Mouse (Mus musculus) hindbrain, embryonic 11.5 days (tissue): Measurements from ENCODE around the gene Cdc42. TPM values are rescaled to one million over a fixed set of nuclear protein-coding genes. Genes with fewer than 3 reads are reported as not detected.

Source experiments
- ATAC-seq: fragments of 200-750 bp; cut with Nextera tagmentation; 2 replicates; pipeline ENCODE4 v1.8.0; 2017; ENCODE audit warnings: mild to moderate bottlenecking, moderate TSS enrichment, moderate library complexity; ENCODE audit not compliant: low FRiP score
- DNase-seq: peaks from one replicate; pipeline ENCODE4 v3.0.0-alpha.2; 2015; ENCODE audit warnings: low spot score
- H3K27ac ChIP-seq: fragments of 300-500 bp; sonication (generic); 2 replicates; pipeline ENCODE4 v1.5.1; 2014; ENCODE audit warnings: mild to moderate bottlenecking, low read depth, low read length
- H3K27me3 ChIP-seq: fragments of 300-500 bp; sonication (generic); 2 replicates; pipeline ENCODE4 v1.6.1; 2014; ENCODE audit warnings: mild to moderate bottlenecking, low read length, moderate library complexity, mixed read lengths; ENCODE audit not compliant: control insufficient read depth, insufficient read depth
- H3K36me3 ChIP-seq: fragments of 300-500 bp; sonication (generic); 2 replicates; pipeline ENCODE4 v1.6.1; 2014; ENCODE audit warnings: mild to moderate bottlenecking, low read length, moderate library complexity, mixed read lengths; ENCODE audit not compliant: control insufficient read depth, insufficient read depth
- H3K4me1 ChIP-seq: fragments of 300-500 bp; sonication (generic); replicated peaks from 2 replicates; pipeline ENCODE4 v1.6.1; 2014; ENCODE audit warnings: low read length, mixed read lengths; ENCODE audit not compliant: control insufficient read depth, insufficient read depth
- H3K4me2 ChIP-seq: fragments of 300-500 bp; sonication (generic); replicated peaks from 2 replicates; pipeline ENCODE4 v1.6.1; 2014; ENCODE audit warnings: mild to moderate bottlenecking, low read depth, low read length
- H3K4me3 ChIP-seq: fragments of 300-500 bp; sonication (generic); 2 replicates; pipeline ENCODE4 v1.5.1; 2014; ENCODE audit warnings: low read depth, low read length
- H3K9ac ChIP-seq: fragments of 300-500 bp; sonication (generic); 2 replicates; pipeline ENCODE4 v1.6.1; 2014; ENCODE audit warnings: low read depth, low read length
- H3K9me3 ChIP-seq: fragments of 300-500 bp; sonication (generic); 2 replicates; pipeline ENCODE4 v1.6.1; 2016; ENCODE audit warnings: low read length; ENCODE audit not compliant: control insufficient read depth
- WGBS: fragments of 180-500 bp; shearing (Covaris S2); extraction: QIAGEN DNeasy Blood & Tissue Kit; methylation state at CpG from one replicate; pipeline ENCODE4 v1.1.7; 2014; 5-methylcytosine and 5-hydroxymethylcytosine counted together
- polyA plus RNA-seq: library from polyadenylated mRNA; unstranded; fragments of >200 nt; fragmentation: Nextera tagmentation; extraction: Ambion mirVana; gene quantifications from 2 replicates; pipeline ENCODE4 v1.2.1, GENCODE M21; 2014

Cdc42 gene
- polyA plus RNA-seq, 1 experiment from 2014 or later = 692 TPM

DNA sequence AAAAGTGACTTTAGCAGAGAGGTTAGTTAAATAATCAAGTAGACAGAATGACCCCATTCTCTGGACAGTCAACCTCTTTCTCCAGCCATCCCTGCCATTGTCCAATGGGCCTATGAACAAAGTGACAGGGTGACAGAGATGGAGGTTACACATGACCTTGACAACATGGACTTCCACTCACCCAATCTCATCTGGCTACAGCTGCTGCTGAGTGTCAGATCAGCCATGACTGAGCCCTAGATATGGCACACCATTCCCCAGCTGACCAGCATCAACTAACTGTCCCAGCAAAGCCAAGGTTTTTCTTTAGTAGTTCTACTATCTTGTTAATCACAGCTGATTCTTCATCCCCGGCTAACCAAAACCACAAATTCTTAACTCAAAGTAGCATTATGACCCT, 14.7 kb downstream of the Cdc42 start:
- no peak overlapping the region for H3K9ac ChIP-seq
- no peak overlapping the region for H3K4me2 ChIP-seq
- 97% methylated on average over 1 of the region's 1 CpGs for WGBS
- no peak overlapping the region for H3K4me3 ChIP-seq
- ATAC-seq (no peak), DNase-seq (no peak)
- H3K27ac ChIP-seq = no peak overlapping the region
- H3K9me3 ChIP-seq = no peaks in the 10 kb centered on the region
- H3K36me3 ChIP-seq = no peaks in the 10 kb centered on the region
- no peaks in the 10 kb centered on the region for H3K4me1 ChIP-seq
- H3K27me3 ChIP-seq = no peaks in the 10 kb centered on the region

DNA sequence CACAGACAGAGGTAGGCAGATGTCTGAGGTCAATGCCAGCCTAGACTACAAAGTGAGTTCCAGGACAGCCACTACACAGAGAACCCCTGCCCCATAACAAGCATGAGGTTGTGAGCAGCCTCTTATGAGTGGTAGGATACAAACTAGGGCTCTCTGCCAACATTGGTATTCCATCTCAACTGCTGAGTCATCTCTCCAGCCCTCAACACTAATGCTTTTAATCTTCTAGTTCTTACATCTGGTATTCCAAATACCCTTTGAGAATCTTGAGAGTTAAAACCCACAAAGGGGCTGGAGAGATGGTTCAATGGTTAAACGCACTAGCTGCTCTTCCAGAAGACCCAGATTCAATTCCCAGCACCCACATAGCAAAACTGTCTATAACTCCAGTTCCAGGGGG, 18.1 kb downstream of the Cdc42 start:
- Histone ChIP-seq H3K27me3 (no peaks in the 10 kb centered on the region), H3K4me1 (no peaks in the 10 kb centered on the region), H3K9ac (no peak overlapping the region), H3K4me3 (no peak overlapping the region), H3K9me3 (no peaks in the 10 kb centered on the region), H3K4me2 (no peak overlapping the region), H3K27ac (no peak overlapping the region), H3K36me3 (no peaks in the 10 kb centered on the region)
- DNase-seq (no peak), ATAC-seq (no peak)
- 84% methylated on average over 1 of the region's 1 CpGs for WGBS

DNA sequence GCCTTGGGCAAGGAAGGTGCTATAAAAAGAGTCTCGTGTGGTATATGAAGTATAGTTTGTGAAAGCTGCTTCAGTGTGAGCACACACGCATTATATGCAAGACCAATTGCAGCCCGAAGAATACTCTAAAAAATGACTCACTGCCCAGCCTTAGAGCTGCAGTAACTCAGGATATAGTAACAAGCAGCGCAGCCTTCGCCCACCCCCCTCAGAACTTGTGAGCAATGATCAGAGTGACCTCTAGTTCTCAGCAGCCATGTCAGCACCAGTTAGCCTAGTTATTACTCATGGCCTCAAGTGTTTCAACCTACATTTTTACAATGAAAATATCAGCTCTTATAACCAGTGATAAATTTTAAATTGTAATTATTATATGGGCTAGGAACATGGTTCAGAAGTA, 21.1 kb downstream of the Cdc42 start:
- ATAC-seq (no peak), DNase-seq (no peak)
- H3K4me2 ChIP-seq = no peak overlapping the region
- H3K27me3 ChIP-seq = no peaks in the 10 kb centered on the region
- no peaks in the 10 kb centered on the region for H3K4me1 ChIP-seq
- no peaks in the 10 kb centered on the region for H3K36me3 ChIP-seq
- H3K9ac ChIP-seq = no peak overlapping the region
- no peaks in the 10 kb centered on the region for H3K9me3 ChIP-seq
- WGBS = 90% methylated on average over 5 of the region's 5 CpGs
- H3K27ac ChIP-seq = no peak overlapping the region
- H3K4me3 ChIP-seq = no peak overlapping the region

DNA sequence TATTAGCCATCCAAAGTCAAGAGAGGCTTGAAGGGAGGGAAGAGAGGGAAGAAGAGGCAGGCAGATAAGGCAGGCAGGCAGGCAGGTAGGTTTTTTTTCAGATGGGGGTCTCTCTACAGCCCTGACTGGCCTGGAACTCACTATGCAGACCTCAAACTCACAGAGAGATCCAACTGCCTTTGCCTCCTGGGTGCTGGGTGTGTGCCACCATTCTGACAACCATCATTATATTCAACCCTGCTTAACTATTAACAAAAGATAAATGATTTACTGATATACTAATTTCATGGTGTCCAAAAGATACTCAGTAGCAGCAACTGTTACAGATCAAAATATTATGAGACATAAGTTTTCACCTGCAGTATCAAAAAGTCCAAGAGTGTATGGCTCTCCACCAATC, 25.5 kb downstream of the Cdc42 start:
- no peak overlapping the region for H3K4me2 ChIP-seq
- DNase-seq = no peak
- no peak overlapping the region for H3K9ac ChIP-seq
- no peaks in the 10 kb centered on the region for H3K36me3 ChIP-seq
- H3K4me3 ChIP-seq = no peak overlapping the region
- no peaks in the 10 kb centered on the region for H3K9me3 ChIP-seq
- H3K4me1 ChIP-seq = no peaks in the 10 kb centered on the region
- H3K27me3 ChIP-seq = no peaks in the 10 kb centered on the region
- no peak for ATAC-seq
- H3K27ac ChIP-seq = no peak overlapping the region

DNA sequence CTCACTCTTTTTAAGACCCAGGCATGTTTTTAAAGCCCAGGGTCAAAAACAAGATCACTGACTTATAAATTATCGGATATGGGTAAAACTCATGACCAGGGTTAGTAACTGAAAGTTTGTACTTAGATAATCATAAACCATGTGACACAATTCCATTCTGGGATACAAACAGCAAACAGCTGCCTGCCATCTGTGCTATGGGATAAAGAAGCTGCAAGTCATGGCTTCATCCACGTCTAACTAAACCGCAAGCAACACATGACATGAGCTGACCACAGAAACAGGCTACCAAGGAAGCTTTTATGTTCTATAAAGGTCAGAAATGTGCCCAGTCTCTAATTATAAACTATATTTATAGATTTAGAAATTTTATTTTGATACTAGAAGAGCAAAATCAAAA, 31.0 kb downstream of the Cdc42 start:
- Histone ChIP-seq H3K4me1 (no peaks in the 10 kb centered on the region), H3K36me3 (no peaks in the 10 kb centered on the region), H3K27ac (no peak overlapping the region), H3K4me3 (no peak overlapping the region), H3K9ac (no peak overlapping the region), H3K4me2 (no peak overlapping the region), H3K9me3 (no peaks in the 10 kb centered on the region), H3K27me3 (no peaks in the 10 kb centered on the region)
- WGBS = 92% methylated on average over 3 of the region's 3 CpGs
- no peak for ATAC-seq
- no peak for DNase-seq

DNA sequence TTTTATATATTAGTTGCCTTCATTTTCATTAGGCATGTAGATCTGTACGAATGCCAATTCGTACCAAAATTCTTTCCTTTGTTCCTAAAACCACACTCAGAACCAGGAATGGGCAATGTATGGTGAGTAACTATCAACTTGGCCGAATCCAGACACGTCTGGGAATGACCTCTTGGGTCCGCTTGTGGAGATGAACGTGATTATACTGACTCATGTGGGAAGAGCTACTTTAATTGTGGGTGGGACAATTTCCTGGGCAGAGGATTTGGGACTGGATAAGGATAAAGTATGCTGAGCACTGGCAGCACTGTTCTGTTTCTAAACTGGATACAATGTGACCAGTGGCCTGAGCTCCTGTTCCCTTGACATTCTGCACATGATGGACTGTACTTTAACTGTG, 32.6 kb downstream of the Cdc42 start:
- Histone ChIP-seq H3K4me2 (no peak overlapping the region), H3K36me3 (no peaks in the 10 kb centered on the region), H3K27me3 (no peaks in the 10 kb centered on the region), H3K4me3 (no peak overlapping the region), H3K4me1 (no peaks in the 10 kb centered on the region), H3K9ac (no peak overlapping the region), H3K9me3 (no peaks in the 10 kb centered on the region), H3K27ac (no peak overlapping the region)
- no peak for DNase-seq
- no peak for ATAC-seq
- 94% methylated on average over 6 of the region's 6 CpGs for WGBS

DNA sequence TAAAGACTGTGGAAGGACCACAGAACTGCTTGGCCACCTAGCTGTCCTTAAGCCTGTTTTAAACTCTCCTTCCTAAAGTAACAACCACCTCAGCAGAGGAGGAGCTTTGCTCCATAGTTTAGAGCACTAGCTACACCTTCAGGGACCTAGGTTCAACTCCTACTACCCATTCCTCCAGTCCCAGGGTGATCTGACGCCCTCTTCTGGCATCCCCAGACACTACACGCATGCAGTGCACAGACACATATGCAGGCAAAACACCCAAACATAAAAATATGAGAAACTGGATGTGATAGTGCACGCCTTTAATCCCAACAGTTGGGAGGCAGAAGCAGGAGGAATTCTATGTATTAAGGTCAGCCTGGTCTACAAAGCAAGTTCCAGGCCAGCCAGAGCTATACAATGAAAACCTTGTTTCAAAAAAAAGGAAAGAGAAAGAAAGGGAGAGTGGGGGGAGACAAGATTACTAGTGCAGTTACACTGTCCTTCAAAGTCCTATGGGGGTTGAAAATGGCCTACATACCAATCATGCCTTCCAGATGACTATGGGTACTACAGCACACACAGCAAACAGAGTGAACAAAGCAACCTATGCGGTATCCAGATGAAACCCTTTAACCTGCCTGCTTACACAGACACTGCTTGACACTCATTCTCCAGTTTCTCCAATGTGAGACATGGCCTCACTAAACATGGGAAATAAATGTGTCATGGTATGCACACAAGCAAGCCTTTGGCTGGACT, 41.3 kb downstream of the Cdc42 start:
- no peak overlapping the region for H3K4me3 ChIP-seq
- H3K9ac ChIP-seq = no peak overlapping the region
- DNase-seq = no peak
- no peak for ATAC-seq
- no peaks in the 10 kb centered on the region for H3K36me3 ChIP-seq
- H3K27me3 ChIP-seq = no peaks in the 10 kb centered on the region
- H3K27ac ChIP-seq = no peak overlapping the region
- no peaks in the 10 kb centered on the region for H3K9me3 ChIP-seq
- H3K4me2 ChIP-seq = no peak overlapping the region
- H3K4me1 ChIP-seq = no peaks in the 10 kb centered on the region
- WGBS = 82% methylated on average over 4 of the region's 4 CpGs

DNA sequence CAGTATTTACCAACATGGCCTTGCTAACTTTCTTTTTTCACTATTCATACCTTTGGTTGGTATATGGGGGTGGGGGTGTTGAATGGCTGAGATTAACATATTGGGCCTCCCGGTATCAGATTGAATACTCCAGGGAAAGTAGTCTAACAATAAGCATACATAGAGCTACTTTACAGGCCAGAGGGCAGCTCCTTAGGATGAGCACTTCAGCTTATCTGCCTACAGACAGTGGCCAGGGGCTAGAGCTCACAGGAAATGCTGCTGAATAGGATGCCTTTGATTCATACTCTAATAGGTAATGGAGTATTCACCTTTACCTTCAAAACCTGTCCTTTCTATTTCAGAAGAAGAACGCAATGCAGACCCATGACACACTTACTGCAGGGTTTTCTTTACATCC, 42.5 kb downstream of the Cdc42 start:
- no peak overlapping the region for H3K4me2 ChIP-seq
- WGBS = 86% methylated on average over 2 of the region's 2 CpGs
- no peaks in the 10 kb centered on the region for H3K27me3 ChIP-seq
- H3K4me1 ChIP-seq = no peaks in the 10 kb centered on the region
- H3K27ac ChIP-seq = no peak overlapping the region
- no peak overlapping the region for H3K4me3 ChIP-seq
- ATAC-seq (no peak), DNase-seq (no peak)
- H3K9ac ChIP-seq = no peak overlapping the region
- no peaks in the 10 kb centered on the region for H3K9me3 ChIP-seq
- H3K36me3 ChIP-seq = no peaks in the 10 kb centered on the region

DNA sequence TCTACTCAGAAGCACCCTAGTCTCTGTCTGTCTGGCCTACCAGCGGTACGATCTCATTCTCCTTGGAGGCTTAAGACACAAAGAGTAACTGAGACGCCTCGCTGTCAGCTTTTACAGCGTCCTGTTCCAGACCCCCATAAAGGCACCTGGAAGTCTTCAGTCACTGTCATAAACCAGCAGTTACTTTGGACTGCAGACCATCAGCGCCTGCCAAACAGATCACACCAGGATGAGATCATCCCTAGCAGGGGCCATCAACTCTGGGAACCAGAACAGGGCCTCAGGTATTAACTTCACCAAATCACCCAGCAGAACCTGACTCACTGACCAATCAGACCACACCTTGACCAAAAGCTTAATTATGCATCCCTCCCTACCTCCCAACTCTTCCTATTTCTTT, 43.0 kb downstream of the Cdc42 start:
- DNase-seq (no peak), ATAC-seq (no peak)
- no peaks in the 10 kb centered on the region for H3K36me3 ChIP-seq
- H3K27ac ChIP-seq = no peak overlapping the region
- H3K4me3 ChIP-seq = no peak overlapping the region
- H3K9me3 ChIP-seq = no peaks in the 10 kb centered on the region
- H3K9ac ChIP-seq = no peak overlapping the region
- no peaks in the 10 kb centered on the region for H3K4me1 ChIP-seq
- WGBS = 72% methylated on average over 6 of the region's 6 CpGs
- H3K27me3 ChIP-seq = no peaks in the 10 kb centered on the region
- no peak overlapping the region for H3K4me2 ChIP-seq
